Mouse (Mus musculus) midbrain, embryonic 10.5 days (tissue): ENCODE data around the gene Chd5. TPM values are rescaled to one million over a fixed set of nuclear protein-coding genes. Genes with fewer than 3 reads are reported as not detected.

Source experiments
- DNase-seq: peaks from one replicate; pipeline ENCODE4 v3.0.0-alpha.2; 2017; ENCODE audit warnings: low spot score
- H3K27ac ChIP-seq: fragments of 300-500 bp; sonication (generic); replicated peaks from 2 replicates; pipeline ENCODE4 v1.5.1; 2016; ENCODE audit warnings: mild to moderate bottlenecking
- H3K27me3 ChIP-seq: fragments of 300-500 bp; sonication (generic); 2 replicates; pipeline ENCODE4 v1.6.1; 2016; ENCODE audit warnings: low read depth, mild to moderate bottlenecking; ENCODE audit not compliant: poor library complexity, severe bottlenecking
- H3K36me3 ChIP-seq: fragments of 300-500 bp; sonication (generic); 2 replicates; pipeline ENCODE4 v1.6.1; 2016; ENCODE audit warnings: mild to moderate bottlenecking, moderate library complexity
- H3K4me1 ChIP-seq: fragments of 300-500 bp; sonication (generic); 2 replicates; pipeline ENCODE4 v1.6.1; 2016
- H3K4me3 ChIP-seq: fragments of 300-500 bp; sonication (generic); 2 replicates; pipeline ENCODE4 v1.5.1; 2016; ENCODE audit warnings: mild to moderate bottlenecking, moderate library complexity
- H3K9me3 ChIP-seq: fragments of 300-500 bp; sonication (generic); replicated peaks from 2 replicates; pipeline ENCODE4 v1.6.1; 2016; ENCODE audit warnings: mild to moderate bottlenecking
- WGBS: fragments of 180-500 bp; shearing (Covaris S2); methylation state at CpG from one replicate; pipeline ENCODE4 v1.1.7; 2016; 5-methylcytosine and 5-hydroxymethylcytosine counted together
- polyA plus RNA-seq: library from polyadenylated mRNA; unstranded; fragments of >200 nt; fragmentation: Nextera tagmentation; extraction: Ambion mirVana; gene quantifications from 2 replicates; pipeline ENCODE4 v1.2.1, GENCODE M21; 2016

Chd5 gene
- polyA plus RNA-seq, 1 experiment from 2014 or later, result 0.07 TPM

DNA sequence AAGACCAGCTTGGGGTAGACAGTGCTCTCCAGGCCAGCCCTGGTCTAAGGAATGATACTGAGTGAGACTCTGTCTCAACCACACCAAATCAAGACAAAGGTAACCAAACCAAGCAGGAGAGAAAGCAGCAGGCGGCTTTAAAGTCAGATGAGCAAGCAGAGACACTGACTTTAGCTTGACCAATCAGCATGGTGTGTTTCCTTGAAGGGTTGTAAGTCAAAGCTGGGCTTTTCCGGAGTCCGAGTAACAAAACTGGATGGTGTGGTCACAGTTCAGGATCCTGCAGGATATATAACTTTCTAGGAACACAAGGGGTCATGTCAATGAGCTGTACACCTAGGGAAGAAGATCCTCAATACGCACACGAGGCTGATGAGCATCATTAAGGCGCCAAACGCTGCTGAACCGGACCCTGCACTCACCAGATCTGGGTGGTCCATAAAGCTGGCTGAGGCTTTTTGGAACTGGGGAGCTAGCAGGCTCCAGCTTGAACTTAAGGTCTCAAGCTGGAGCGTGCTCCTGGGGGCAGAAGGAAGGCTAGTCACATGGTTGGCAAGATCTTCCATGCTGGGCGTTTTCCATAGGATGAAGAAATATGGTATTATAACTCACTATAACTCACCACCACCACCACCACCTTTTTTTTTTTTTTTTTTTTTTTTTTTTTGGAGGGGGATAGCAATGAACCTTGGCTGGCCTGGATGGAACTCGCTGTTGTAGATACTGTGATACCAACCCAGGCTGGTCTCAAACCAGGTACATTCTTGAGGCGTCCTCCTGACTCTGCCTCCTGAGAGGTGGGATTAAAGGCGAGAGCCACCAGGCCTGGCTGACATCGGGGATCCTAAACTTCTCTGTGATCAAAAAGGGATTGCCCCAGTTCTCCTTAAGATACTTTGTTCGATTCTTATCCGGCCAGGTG lies 13.5 kb upstream of the Chd5 start:
- Histone ChIP-seq H3K27ac (peak overlapping the region; percentile 97), H3K4me1 (peaks cover 28% of the 10 kb centered on the region), H3K4me3 (peak overlapping the region; percentile 100), H3K27me3 (peaks cover 9% of the 10 kb centered on the region; the same call in 1 of the 2 replicates), H3K36me3 (peaks cover 27% of the 10 kb centered on the region), H3K9me3 (no peaks in the 10 kb centered on the region)
- DNase-seq, result no peak
- WGBS, result 57% methylated on average over 16 of the region's 16 CpGs

- peaks cover 26% of the 10 kb centered on the region for H3K4me1 ChIP-seq
- under 1% methylated on average over 70 of the region's 70 CpGs for WGBS
- H3K36me3 ChIP-seq, result peaks cover 36% of the 10 kb centered on the region
- H3K9me3 ChIP-seq, result no peaks in the 10 kb centered on the region
- H3K27me3 ChIP-seq, result peaks cover 9% of the 10 kb centered on the region; the same call in 1 of the 2 replicates
- H3K4me3 ChIP-seq, result peak within 1 kb of the TSS; percentile 100
- DNase-seq, result peak; percentile 95
- peak within 1 kb of the TSS; percentile 97 for H3K27ac ChIP-seq
These were observed 12.7 kb upstream of the Chd5 start, which contains the start of gene Rpl22 for GRCm38 (mm10) chr4:152325574-152326411. TSS of gene Rpl22 (plus strand) at chr4:152325742.

DNA sequence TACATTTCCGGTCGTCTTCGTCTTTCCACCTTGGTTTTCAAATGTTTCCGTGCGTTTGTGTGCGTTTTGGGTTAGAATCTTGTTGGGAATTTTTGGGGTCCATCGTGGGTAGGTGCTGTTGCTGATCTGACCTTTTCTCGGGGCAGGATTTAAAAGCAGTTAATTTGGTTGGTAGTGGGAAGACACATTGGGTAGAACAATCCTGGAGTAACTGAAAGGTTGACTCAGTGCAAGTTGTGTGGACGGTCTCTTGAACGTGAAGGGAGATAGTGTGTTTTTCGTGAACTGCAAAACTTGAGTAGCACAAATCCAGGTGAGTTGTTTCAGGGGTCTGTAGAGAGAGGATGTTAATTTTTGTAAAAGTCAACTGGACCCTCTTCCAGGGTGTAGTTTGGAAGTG lies 11.9 kb upstream of the Chd5 start:
- H3K27ac ChIP-seq, result peak overlapping the region; percentile 97
- H3K36me3 ChIP-seq, result peaks cover 44% of the 10 kb centered on the region
- WGBS, result 1% methylated on average over 11 of the region's 11 CpGs
- H3K27me3 ChIP-seq, result peaks cover 5% of the 10 kb centered on the region; the same call in 1 of the 2 replicates
- DNase-seq, result no peak
- peak overlapping the region; percentile 100 for H3K4me3 ChIP-seq
- peaks cover 21% of the 10 kb centered on the region for H3K4me1 ChIP-seq
- no peaks in the 10 kb centered on the region for H3K9me3 ChIP-seq

DNA sequence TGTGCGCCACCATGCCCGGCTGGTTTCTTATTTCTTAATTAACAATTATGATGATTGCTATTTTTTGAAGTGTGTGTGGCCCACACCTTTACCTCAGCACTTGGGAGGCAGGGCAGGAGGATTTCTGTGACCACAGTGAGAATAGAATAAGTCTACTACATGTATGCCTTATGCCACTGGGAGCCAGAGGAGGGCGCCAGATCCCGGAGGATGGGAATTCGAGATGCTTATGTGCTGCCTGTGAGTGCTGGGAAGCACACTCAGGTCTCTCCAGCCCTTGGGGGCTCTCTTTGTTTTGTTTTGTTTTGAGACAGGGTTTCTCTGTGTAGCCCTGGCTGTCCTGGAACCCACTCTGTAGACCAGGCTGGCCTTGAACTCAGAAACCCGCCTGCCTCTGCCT lies 9.8 kb upstream of the Chd5 start:
- H3K36me3 ChIP-seq, result peaks cover 65% of the 10 kb centered on the region
- no peak overlapping the region for H3K27ac ChIP-seq
- no peak overlapping the region for H3K4me3 ChIP-seq
- no peaks in the 10 kb centered on the region for H3K9me3 ChIP-seq
- no peaks in the 10 kb centered on the region for H3K27me3 ChIP-seq
- peaks cover 17% of the 10 kb centered on the region for H3K4me1 ChIP-seq
- WGBS, result 78% methylated on average over 6 of the region's 6 CpGs
- DNase-seq, result peak; percentile 64

GRCm38 (mm10) chr4:152332952-152333351 lies 5.5 kb upstream of the Chd5 start:
- Histone ChIP-seq H3K27ac (no peak overlapping the region), H3K4me1 (peaks cover 6% of the 10 kb centered on the region), H3K36me3 (peaks cover 83% of the 10 kb centered on the region), H3K4me3 (no peak overlapping the region), H3K9me3 (no peaks in the 10 kb centered on the region), H3K27me3 (peaks cover 15% of the 10 kb centered on the region)
- 47% methylated on average over 2 of the region's 2 CpGs for WGBS
- peak; percentile 75 for DNase-seq

DNA sequence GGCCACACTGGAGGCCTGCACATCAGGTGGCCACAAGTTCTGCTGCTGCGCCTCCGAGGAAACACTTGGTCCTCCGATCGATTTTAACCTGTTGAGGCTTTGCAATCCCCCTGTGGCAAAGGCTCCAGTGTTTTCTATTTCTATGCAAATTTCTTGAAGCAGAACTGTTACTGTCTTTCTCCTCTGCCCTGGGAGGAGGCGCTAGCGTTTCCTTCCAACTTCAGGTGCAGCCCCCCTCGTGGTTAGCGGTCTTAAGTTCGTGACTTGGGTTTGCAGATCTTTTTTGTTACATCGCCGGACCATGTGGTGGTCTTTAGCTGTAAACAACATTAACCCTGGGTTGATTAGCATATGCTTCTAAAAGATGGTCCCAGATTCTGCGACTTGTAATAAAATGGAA lies 4.9 kb upstream of the Chd5 start:
- Histone ChIP-seq H3K4me3 (no peak overlapping the region), H3K9me3 (no peaks in the 10 kb centered on the region), H3K27me3 (peaks cover 22% of the 10 kb centered on the region), H3K27ac (no peak overlapping the region), H3K4me1 (peaks cover 10% of the 10 kb centered on the region), H3K36me3 (peaks cover 77% of the 10 kb centered on the region)
- DNase-seq, result no peak
- WGBS, result 93% methylated on average over 12 of the region's 12 CpGs

DNA sequence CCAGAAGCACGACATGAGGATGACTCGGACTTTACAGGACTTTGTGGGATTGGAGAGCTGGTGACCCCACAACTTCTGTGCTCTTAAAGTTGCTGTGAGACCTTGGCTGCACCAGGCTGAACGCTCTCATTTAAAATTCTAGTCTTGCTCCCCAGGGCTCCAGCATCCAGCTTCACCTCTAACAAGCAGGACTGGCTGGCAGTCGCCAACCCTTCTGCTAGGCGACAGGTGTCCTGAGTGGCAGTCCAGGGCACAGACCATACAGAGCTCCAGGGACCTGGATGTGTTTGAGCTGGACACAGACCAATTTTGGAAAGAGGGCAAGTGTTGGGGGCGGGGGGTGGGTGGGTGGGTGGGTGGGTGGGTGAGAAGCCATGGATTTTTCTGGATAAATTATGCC lies 679 bp upstream of the Chd5 start:
- Histone ChIP-seq H3K4me3 (0 out of 2 replicates have a peak overlapping the region, but pooled peaks have one; percentile 3), H3K27me3 (peaks cover 63% of the 10 kb centered on the region), H3K9me3 (no peaks in the 10 kb centered on the region), H3K36me3 (peaks cover 35% of the 10 kb centered on the region), H3K4me1 (peaks cover 40% of the 10 kb centered on the region), H3K27ac (no peak overlapping the region)
- DNase-seq, result no peak
- 27% methylated on average over 6 of the region's 6 CpGs for WGBS

DNA sequence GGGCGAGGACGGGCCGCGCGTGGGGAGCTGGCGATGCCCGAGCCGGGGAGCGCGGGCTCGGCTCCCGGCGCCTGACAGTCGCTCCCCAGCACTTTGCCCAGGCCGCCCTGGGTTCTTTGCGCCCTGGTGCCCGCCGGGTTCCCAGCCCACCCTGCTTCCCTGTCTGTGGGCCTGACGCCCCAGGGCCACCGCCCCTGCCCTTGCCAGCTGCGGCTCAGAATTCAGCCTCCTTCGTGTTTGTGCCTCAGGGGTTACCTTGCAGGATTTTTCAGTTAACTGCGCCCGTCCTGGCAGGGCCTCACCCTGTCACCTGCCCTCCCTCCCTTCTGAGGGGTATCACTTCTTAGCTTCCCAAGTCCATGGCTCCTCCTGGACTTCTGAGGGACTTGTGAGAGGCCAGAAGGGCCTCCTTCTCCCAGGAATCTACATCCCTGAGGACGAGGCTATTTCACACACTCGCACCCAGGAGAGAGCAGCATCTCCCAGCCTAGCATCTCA lies 891 bp downstream of the Chd5 start:
- peaks cover 77% of the 10 kb centered on the region for H3K27me3 ChIP-seq
- peak overlapping the region; percentile 67 for H3K27ac ChIP-seq
- DNase-seq, result peak; percentile 21
- H3K36me3 ChIP-seq, result peaks cover 19% of the 10 kb centered on the region
- peak overlapping the region; percentile 74 for H3K4me3 ChIP-seq
- 1% methylated on average over 26 of the region's 26 CpGs for WGBS
- no peaks in the 10 kb centered on the region for H3K9me3 ChIP-seq
- peaks cover 40% of the 10 kb centered on the region for H3K4me1 ChIP-seq

GRCm38 (mm10) chr4:152340584-152341284 lies 2.3 kb downstream of the Chd5 start:
- Histone ChIP-seq H3K4me3 (no peak overlapping the region; the same call in 1 of the 2 replicates), H3K9me3 (no peaks in the 10 kb centered on the region), H3K36me3 (peaks cover 5% of the 10 kb centered on the region), H3K27ac (no peak overlapping the region), H3K4me1 (peaks cover 44% of the 10 kb centered on the region), H3K27me3 (peaks cover 82% of the 10 kb centered on the region)
- 38% methylated on average over 15 of the region's 15 CpGs for WGBS
- peak; percentile 49 for DNase-seq

DNA sequence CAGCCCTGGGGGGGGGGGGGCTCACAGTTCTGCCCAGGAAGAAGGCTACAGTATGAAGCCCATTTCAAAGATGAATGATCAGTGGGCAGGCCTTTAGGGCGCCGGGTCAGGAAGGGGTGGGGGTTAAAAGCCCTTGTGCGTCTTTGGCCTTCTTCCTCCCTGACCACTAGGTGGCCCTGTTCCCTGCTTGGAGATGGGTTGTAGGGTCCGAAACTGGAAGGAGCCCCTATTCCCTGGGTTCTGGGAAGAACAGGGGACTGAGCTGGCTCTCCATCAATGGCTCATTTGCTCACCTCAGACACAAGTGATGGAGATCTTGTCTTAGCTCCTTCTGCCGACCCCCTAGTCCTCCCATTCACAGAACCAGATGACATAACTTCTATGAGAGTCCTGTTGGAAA lies 4.8 kb downstream of the Chd5 start:
- Histone ChIP-seq H3K36me3 (no peaks in the 10 kb centered on the region), H3K27ac (no peak overlapping the region), H3K9me3 (no peaks in the 10 kb centered on the region), H3K27me3 (peaks cover 78% of the 10 kb centered on the region), H3K4me3 (no peak overlapping the region), H3K4me1 (peaks cover 37% of the 10 kb centered on the region)
- DNase-seq, result peak; percentile 53
- WGBS, result 5% methylated on average over 5 of the region's 5 CpGs

DNA sequence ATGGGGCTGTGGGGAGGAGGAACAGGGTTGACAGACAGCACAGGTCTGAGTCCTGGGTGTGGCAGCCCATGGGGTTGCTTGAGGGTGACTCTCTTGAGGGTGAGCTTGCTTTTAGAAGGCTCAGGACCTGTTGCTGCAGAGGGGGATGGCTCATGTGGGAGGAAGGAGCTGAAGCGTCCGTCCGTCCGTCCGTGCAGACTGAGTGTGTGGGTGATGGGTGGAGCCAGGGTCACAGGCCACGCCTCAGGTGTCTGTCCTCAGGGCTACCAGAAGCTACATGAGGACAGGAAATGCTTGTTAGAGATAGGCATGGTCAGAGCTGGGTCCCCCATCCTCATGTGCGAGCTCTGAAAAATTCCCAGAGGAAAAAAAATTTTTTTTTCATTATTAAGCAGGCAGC lies 6.2 kb downstream of the Chd5 start:
- Histone ChIP-seq H3K4me3 (no peak overlapping the region), H3K27ac (no peak overlapping the region), H3K4me1 (peaks cover 27% of the 10 kb centered on the region), H3K36me3 (no peaks in the 10 kb centered on the region), H3K27me3 (peaks cover 78% of the 10 kb centered on the region), H3K9me3 (no peaks in the 10 kb centered on the region)
- no peak for DNase-seq
- WGBS, result 70% methylated on average over 7 of the region's 7 CpGs
